In genomic region chr14:11161751-11162231, GRCm38 (mm10) we compare ENCODE assay signal across 8 mouse cellular contexts. TPM values are rescaled to one million over a fixed set of nuclear protein-coding genes. Genes with fewer than 3 reads are reported as not detected.
DNase-seq lines count a peak whose midpoint lies in the region; TF ChIP-seq lines count a peak whose summit lies in the region.

Gene Fhit (minus strand): TSS chr14:11162035.

- TF ChIP-seq CTCF in left cerebral cortex, adult 2 months (IDR thresholded peaks at IDR 0.05): no peak

- DNase-seq in adrenal gland, adult 8-10 months: peak; percentile 93
- peak; percentile 92 for DNase-seq in embryo, embryonic 11 days
- DNase-seq in gastrocnemius, postnatal 25 days: peak; percentile 91
- DNase-seq in induced T-regulatory cell, adult 2 months (ENCODE audit: low read depth): peak; percentile 85
- peak; percentile 87 to 93 for DNase-seq in left cerebral cortex, adult 2 months (ENCODE audit: extremely low spot score in 1 of 2, low spot score in 2 of 2)
- peak; percentile 92 to 94 for DNase-seq in lung, postnatal 4 days
- peak; percentile 97 for DNase-seq in right cerebral cortex, adult 18-20 months
- DNase-seq in urinary bladder, adult 18-20 months (ENCODE audit: low spot score in 2 of 2): peak; percentile 88 to 90

- peak within 1 kb of the TSS; percentile 83 for H3K27ac ChIP-seq in left cerebral cortex, adult 2 months

- peak within 1 kb of the TSS; percentile 85 for H3K4me3 ChIP-seq in left cerebral cortex, adult 2 months

- intact Hi-C loops in left cerebral cortex, adult 2 months (cut with DNase I): loop anchor here (2.0 to 10.0 kb wide), 3 partner anchors 367 to 976 kb away; partner anchors contain the start of gene Ptprg

RNA-seq across cellular contexts. Expression of gene Fhit, which starts in this region (rescaled TPM):
- total RNA-seq in adrenal gland, adult 8-10 months (2022): 10 to 100 TPM in 2 of 4 experiments, 1 to 10 TPM in 2; 9.2 to 14.5 (median 10.5) TPM
- 1 to 10 TPM; 1.7 to 2.0 TPM for total RNA-seq in gastrocnemius, postnatal 25 days (2021)
- 1 to 10 TPM; 6.0 to 7.5 TPM for total RNA-seq in left cerebral cortex, adult 2 months (2021)

Comparison
In these comparisons a context has a peak if more than half of its experiments do, and no peak if none do; other contexts are left out.
1. Peak in every context shown above with its lines: DNase-seq, H3K4me3 ChIP-seq and H3K27ac ChIP-seq.